Mouse (Mus musculus) brain, embryonic 14.5 days (tissue): ENCODE data around the gene Abtb2.

Source experiments
- CTCF ChIP-seq: fragments of 200-500 bp; IDR thresholded peaks from 2 replicates; pipeline ENCODE4 v1.5.1; 2012; ENCODE audit warnings: inconsistent platforms, mild to moderate bottlenecking, moderate library complexity, borderline replicate concordance; ENCODE audit not compliant: insufficient read depth, insufficient read length; ENCODE audit errors: extremely low read depth
- POLR2A ChIP-seq: fragments of 200-500 bp; IDR thresholded peaks from 2 replicates; pipeline ENCODE4 v1.6.1; 2012; ENCODE audit warnings: mild to moderate bottlenecking, inconsistent platforms, borderline replicate concordance; ENCODE audit not compliant: poor library complexity, insufficient read depth, insufficient read length, severe bottlenecking; ENCODE audit errors: extremely low read depth

- no peak for TF ChIP-seq CTCF
- TF ChIP-seq POLR2A, result no peak
Measured at GRCm38 (mm10) chr2:103687888-103688287, 121.8 kb downstream of the Abtb2 start.
